Mouse (Mus musculus): Measurements from ENCODE around the gene Gm42417. TPM values are rescaled to one million over a fixed set of nuclear protein-coding genes. Genes with fewer than 3 reads are reported as not detected.
A peak's percentile ranks its signal among the peaks of the same experiment; 100 is the strongest.

The Gm42417 gene
- polyA plus RNA-seq, 1 experiment: 0.05 TPM

DNA sequence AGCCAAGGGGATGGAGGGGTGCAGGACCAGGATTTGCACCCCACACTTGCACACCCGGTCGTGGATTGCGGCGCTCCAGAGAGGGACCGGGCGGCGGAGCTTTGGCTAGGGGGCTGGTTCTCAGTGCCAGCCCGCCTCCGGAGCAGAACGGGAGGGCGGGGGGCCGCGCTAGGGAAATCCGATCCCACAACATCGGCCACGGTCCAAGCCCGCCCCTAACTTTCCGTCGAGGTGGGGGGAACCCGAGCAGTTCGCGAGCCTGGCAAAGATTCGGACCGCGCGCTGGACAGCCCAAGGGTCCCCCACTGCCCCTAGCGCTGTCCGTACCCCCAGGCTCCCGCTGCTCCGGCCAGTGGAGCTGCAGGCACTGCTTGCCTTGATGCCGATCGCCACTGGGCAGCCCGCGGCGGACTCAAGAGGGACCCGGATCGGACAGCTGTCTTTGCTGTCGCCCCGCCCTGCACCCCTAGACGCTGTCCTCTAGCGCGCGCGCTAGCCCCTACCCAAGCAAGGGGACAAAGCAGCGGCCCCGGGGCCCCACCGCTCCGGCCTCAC, 18.3 kb upstream of the Gm42417 start:
- Histone ChIP-seq H3K4me3 (ENCODE audit: control insufficient read depth, low read depth, low read length) (peak overlapping the region; percentile 89), H3K4me1 (ENCODE audit: control insufficient read depth, insufficient read depth, low read length) (peaks cover 39% of the 10 kb centered on the region), H3K36me3 (ENCODE audit: control insufficient read depth, insufficient read depth, low read length) (peaks cover 3% of the 10 kb centered on the region), H3K27me3 (ENCODE audit: control insufficient read depth, insufficient read depth, low read length) (no peaks in the 10 kb centered on the region; the same call in 1 of the 2 replicates), H3K27ac (ENCODE audit: control insufficient read depth, insufficient read depth, low read depth, low read length) (peak overlapping the region; percentile 75)
- no peak for TF ChIP-seq POLR2A (IDR thresholded peaks at IDR 0.05; ENCODE audit: control insufficient read depth, low read depth, low read length)
- no peak for TF ChIP-seq CTCF (IDR thresholded peaks at IDR 0.05; ENCODE audit: control insufficient read depth, insufficient read depth, insufficient replicate concordance, low read depth, low read length)

DNA sequence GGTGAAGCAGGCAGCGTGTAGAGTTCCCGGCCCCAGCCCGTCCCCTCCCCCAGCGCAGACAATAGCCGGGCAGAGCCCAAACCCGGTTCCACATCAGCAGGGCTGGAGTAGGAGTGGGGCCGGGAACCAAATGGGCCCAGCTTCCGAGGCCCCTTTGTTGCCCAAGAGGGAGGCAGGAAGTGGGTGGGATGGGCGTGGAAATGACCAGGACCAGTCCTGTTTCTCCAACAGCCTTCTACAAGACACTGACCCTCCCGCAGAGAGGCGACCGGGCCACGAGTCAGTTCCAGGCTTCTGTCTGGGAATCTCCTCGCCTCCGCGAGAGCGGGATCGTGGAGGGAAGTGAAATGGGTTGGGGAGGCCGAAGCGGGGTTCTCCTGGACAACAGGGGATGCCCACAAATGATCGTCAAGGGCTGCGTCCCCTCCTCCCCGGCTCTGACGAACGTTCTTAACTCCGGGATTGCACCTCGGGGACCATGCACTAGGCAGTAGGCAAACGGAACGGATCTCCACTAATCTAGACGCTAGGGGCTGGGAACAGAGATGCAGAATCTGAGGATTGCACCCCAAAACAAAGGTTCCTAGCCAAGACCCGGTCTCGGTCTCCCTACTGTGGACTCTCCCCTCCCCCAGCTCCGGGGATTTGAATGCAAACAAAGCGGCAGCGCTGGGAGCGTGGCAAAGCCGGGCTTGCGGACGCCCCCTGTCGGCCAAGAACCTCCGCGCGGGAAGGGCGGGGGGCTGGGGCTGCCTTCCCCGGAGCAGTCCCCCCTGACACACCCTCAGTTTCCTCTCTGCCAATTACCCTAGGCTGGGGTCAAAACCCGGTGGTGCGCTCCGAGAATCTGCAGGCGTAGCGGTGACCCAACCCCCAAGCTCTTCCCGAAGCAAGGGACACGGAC, 17.6 kb upstream of the Gm42417 start:
- Histone ChIP-seq H3K36me3 (ENCODE audit: control insufficient read depth, insufficient read depth, low read length) (peaks cover 3% of the 10 kb centered on the region), H3K4me3 (ENCODE audit: control insufficient read depth, low read depth, low read length) (peak overlapping the region; percentile 89), H3K27me3 (ENCODE audit: control insufficient read depth, insufficient read depth, low read length) (no peaks in the 10 kb centered on the region; the same call in 1 of the 2 replicates), H3K4me1 (ENCODE audit: control insufficient read depth, insufficient read depth, low read length) (peaks cover 38% of the 10 kb centered on the region), H3K27ac (ENCODE audit: control insufficient read depth, insufficient read depth, low read depth, low read length) (peak overlapping the region; percentile 79)
- peak; percentile 16 for TF ChIP-seq CTCF (IDR thresholded peaks at IDR 0.05; ENCODE audit: control insufficient read depth, insufficient read depth, insufficient replicate concordance, low read depth, low read length)
- TF ChIP-seq POLR2A (IDR thresholded peaks at IDR 0.05; ENCODE audit: control insufficient read depth, low read depth, low read length): peak; percentile 46; the same call in 1 of the 2 replicates

DNA sequence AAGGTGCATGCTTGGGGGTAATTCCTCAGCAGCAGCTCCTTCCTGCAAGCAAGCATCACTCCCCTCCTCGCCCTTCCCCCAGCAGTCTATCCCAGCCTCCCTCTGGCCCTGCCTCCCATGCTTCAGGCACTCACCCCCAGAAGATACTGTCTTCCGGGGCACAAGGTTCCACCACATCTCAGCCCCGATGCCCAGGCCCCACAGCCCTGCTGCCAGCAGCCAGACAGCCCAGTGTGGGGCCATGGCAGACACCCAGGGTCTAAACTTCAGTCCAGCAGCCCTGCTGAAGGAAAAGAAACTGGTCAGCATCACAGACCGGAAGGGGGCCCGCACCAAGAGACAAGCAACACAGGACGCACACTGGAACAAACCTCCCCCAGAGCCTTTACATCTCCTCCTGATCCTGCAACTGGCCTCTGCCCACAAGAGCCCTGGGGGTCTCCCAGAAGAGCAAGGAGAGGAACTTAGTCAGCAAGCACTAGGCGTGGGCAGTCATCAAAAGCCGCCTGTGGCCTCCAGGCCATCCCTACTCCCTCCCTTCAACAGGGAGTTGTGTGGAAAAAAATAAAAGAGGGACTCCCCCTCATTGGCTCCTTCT, 16.7 kb upstream of the Gm42417 start:
- TF ChIP-seq CTCF (IDR thresholded peaks at IDR 0.05; ENCODE audit: control insufficient read depth, insufficient read depth, insufficient replicate concordance, low read depth, low read length) (no peak), POLR2A (IDR thresholded peaks at IDR 0.05; ENCODE audit: control insufficient read depth, low read depth, low read length) (peak; percentile 22; the same call in 1 of the 2 replicates)
- Histone ChIP-seq H3K4me1 (ENCODE audit: control insufficient read depth, insufficient read depth, low read length) (peaks cover 38% of the 10 kb centered on the region), H3K27ac (ENCODE audit: control insufficient read depth, insufficient read depth, low read depth, low read length) (peak overlapping the region; percentile 79), H3K27me3 (ENCODE audit: control insufficient read depth, insufficient read depth, low read length) (no peaks in the 10 kb centered on the region; the same call in 1 of the 2 replicates), H3K4me3 (ENCODE audit: control insufficient read depth, low read depth, low read length) (peak overlapping the region; percentile 89), H3K36me3 (ENCODE audit: control insufficient read depth, insufficient read depth, low read length) (peaks cover 4% of the 10 kb centered on the region)

DNA sequence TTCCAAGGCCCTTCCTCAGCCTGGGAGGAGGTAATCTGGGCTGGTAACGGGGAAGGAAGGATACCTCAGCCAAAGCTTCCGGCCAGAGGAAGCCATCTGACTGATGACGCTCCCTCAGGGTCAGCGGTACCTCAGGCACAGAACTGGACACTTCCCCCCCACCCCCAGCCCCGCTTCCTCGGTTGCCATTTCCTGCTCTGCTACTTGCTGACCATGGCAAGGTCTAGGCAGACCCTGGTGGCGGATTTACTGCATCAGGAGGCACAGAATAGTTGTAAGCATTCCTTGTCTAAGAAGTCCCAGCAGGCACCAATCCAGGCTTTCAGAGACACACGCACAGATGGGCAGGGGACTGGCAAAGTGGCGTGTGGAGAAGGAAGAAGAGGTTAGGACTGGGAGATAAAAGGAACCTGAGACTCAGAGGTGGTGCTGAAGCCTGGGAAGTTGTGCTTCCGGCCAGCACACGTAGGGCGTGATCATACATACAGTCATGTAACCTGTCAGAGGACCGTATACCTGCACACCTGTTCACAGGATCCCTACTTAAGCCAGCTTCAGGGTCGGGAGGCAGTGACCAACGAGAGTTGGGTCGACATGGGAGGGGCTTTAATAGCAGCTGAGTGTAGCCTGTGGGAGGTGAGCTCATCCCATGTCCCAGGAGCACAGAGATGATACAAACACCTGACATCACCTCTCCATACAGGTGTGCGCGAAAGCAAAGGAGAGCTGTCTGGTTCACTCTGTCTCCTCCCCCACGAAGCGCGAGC, 15.6 kb upstream of the Gm42417 start:
- H3K27ac ChIP-seq (ENCODE audit: control insufficient read depth, insufficient read depth, low read depth, low read length): no peak overlapping the region
- no peak overlapping the region for H3K4me3 ChIP-seq (ENCODE audit: control insufficient read depth, low read depth, low read length)
- peaks cover 5% of the 10 kb centered on the region for H3K36me3 ChIP-seq (ENCODE audit: control insufficient read depth, insufficient read depth, low read length)
- TF ChIP-seq CTCF (IDR thresholded peaks at IDR 0.05; ENCODE audit: control insufficient read depth, insufficient read depth, insufficient replicate concordance, low read depth, low read length) (no peak), POLR2A (IDR thresholded peaks at IDR 0.05; ENCODE audit: control insufficient read depth, low read depth, low read length) (no peak)
- H3K4me1 ChIP-seq (ENCODE audit: control insufficient read depth, insufficient read depth, low read length): peaks cover 38% of the 10 kb centered on the region
- H3K27me3 ChIP-seq (ENCODE audit: control insufficient read depth, insufficient read depth, low read length): no peaks in the 10 kb centered on the region; the same call in 1 of the 2 replicates

DNA sequence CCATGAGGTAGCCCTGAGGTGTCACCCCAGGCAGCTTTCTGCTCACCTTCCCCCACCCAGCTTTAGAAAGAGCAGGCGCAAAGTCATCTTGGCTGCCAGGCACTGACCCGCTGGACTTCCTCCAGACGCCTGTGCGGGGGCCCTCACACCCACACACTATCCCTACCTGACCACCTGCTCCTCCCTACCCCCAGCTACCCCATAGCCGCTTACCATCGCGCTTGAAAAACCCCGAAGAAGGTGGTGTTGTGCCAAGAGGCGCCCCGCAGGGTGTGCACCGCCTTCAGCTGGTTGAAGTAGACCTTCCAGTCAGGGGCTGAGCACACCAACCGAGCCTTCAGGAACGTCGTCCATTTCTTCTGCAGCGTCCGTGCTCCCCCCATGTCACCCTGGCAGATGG, 13.3 kb upstream of the Gm42417 start:
- Histone ChIP-seq H3K27ac (ENCODE audit: control insufficient read depth, insufficient read depth, low read depth, low read length) (no peak overlapping the region), H3K4me1 (ENCODE audit: control insufficient read depth, insufficient read depth, low read length) (peaks cover 24% of the 10 kb centered on the region), H3K36me3 (ENCODE audit: control insufficient read depth, insufficient read depth, low read length) (peaks cover 5% of the 10 kb centered on the region), H3K4me3 (ENCODE audit: control insufficient read depth, low read depth, low read length) (no peak overlapping the region), H3K27me3 (ENCODE audit: control insufficient read depth, insufficient read depth, low read length) (no peaks in the 10 kb centered on the region; the same call in 1 of the 2 replicates)
- TF ChIP-seq CTCF (IDR thresholded peaks at IDR 0.05; ENCODE audit: control insufficient read depth, insufficient read depth, insufficient replicate concordance, low read depth, low read length): no peak
- TF ChIP-seq POLR2A (IDR thresholded peaks at IDR 0.05; ENCODE audit: control insufficient read depth, low read depth, low read length): no peak

DNA sequence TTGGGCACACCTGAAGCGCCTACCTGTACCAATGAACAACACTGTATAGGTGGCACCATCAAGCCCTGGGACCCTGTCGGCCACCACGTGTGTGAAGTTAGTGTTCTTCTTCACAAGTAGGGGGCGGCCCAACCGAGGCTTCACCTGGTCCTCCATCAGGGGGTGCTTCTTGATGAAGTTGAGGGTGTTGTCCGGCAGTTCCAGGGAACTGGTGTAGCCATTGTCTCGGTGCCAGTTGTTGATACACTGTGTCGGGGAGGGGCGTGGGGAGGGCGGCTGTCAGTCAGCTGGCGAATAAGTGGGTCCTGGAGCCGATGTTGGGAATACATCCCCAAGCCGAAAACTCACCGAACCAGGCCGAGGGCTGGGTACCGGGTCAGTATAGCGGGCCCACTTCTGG, 12.7 kb upstream of the Gm42417 start:
- Histone ChIP-seq H3K4me3 (ENCODE audit: control insufficient read depth, low read depth, low read length) (no peak overlapping the region), H3K27ac (ENCODE audit: control insufficient read depth, insufficient read depth, low read depth, low read length) (no peak overlapping the region), H3K27me3 (ENCODE audit: control insufficient read depth, insufficient read depth, low read length) (no peaks in the 10 kb centered on the region; the same call in 1 of the 2 replicates), H3K36me3 (ENCODE audit: control insufficient read depth, insufficient read depth, low read length) (peaks cover 5% of the 10 kb centered on the region), H3K4me1 (ENCODE audit: control insufficient read depth, insufficient read depth, low read length) (peaks cover 23% of the 10 kb centered on the region)
- TF ChIP-seq POLR2A (IDR thresholded peaks at IDR 0.05; ENCODE audit: control insufficient read depth, low read depth, low read length): no peak
- TF ChIP-seq CTCF (IDR thresholded peaks at IDR 0.05; ENCODE audit: control insufficient read depth, insufficient read depth, insufficient replicate concordance, low read depth, low read length): no peak
